Mouse (Mus musculus): ENCODE data around the gene Angel1.

Angel1 gene

DNA sequence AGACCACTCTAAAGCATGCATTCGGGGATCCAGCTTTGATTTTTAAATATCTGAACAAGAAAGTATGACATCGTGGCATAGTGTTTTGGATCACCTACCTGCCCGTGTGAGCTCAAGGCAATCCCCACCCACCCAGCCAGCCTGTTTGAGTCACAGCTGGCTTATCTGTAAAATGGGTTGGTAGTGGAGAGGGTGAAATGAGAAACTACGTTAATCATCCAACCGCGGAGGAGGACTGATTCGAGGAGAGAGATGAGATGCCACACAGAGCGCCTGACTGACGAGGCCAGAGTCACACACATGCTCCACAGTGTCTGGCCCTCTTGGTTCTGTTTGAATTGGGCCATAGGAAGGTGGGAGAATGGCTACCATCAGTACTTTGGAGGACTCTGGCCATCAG, 44.6 kb downstream of the Angel1 start:
- in situ Hi-C loops (cut with MboI; ENCODE audit: unreplicated experiment in 2 of 2): no loop called here

DNA sequence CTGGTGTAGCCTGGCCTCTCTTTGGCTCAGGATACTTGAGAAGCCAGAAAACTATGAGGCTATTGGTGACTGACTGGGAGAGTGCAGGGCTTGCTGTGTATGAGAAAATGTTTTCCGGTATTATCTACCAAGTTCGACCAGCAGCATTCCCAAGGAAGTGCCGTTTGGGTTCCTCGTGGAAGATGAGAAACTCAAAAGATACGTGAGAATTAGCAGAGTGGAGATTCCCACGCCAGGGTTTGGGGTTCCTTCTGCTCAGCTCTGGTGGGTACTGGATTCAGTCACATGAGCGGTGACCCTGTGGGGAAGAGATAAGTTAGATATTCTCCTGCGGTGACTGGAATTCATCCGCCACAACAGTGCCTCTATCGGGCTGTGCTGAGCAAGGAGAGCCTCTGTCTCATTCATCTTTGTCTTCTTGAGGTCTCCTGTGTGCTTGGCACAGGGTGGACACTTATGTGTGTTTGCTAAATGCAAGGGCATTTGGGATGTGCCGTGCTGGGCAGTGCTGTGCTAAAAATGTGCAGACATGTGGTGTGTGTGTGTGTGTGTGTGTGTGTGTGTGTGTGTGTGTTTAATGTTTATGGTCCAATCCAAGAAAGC, 45.6 kb downstream of the Angel1 start:
- in situ Hi-C loops (cut with MboI; ENCODE audit: unreplicated experiment in 2 of 2): no loop called here

DNA sequence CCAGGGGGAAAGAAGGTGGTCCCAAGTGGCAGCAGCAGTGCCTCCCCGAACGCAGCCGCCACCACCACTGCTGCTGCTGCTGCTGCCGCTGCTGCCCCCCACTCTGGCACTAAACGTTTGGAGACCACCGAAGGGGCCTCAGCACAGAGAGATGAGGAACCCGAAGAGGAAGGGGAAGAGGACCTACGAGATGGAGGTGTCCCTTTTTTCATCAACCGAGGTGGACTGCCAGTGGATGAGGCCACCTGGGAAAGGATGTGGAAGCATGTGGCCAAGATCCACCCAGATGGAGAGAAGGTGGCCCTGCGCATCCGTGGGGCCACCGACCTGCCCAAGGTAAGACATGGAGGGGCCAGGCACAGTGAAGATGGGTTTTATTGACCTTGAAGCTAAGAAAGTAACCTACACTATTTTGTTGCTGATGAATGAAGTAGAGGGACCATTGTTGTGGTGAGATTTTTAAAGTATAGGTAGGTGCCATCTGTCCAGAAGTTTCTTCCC, 46.2 kb downstream of the Angel1 start:
- in situ Hi-C loops (cut with MboI; ENCODE audit: unreplicated experiment in 2 of 2): no loop called here

DNA sequence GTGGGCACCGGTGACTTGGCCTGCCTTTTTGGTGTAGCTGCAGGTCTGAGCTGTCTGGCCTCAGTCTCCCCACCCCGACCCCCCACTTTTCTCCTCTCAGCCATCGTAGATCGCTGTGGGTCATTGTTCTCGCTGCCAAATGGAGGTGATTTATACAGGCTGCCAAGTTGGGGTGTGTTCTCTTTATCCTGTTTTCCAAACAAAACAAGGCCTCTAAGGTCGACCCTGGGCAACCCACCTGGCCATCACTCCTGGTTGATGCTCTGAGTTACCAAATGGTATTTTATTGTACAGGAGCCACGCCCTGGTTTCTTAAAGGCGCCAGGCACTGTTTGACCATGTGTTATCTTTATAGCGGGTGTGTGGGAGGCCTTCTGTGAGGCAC, 46.7 kb downstream of the Angel1 start:
- in situ Hi-C loops (cut with MboI; ENCODE audit: unreplicated experiment in 2 of 2): no loop called here

DNA sequence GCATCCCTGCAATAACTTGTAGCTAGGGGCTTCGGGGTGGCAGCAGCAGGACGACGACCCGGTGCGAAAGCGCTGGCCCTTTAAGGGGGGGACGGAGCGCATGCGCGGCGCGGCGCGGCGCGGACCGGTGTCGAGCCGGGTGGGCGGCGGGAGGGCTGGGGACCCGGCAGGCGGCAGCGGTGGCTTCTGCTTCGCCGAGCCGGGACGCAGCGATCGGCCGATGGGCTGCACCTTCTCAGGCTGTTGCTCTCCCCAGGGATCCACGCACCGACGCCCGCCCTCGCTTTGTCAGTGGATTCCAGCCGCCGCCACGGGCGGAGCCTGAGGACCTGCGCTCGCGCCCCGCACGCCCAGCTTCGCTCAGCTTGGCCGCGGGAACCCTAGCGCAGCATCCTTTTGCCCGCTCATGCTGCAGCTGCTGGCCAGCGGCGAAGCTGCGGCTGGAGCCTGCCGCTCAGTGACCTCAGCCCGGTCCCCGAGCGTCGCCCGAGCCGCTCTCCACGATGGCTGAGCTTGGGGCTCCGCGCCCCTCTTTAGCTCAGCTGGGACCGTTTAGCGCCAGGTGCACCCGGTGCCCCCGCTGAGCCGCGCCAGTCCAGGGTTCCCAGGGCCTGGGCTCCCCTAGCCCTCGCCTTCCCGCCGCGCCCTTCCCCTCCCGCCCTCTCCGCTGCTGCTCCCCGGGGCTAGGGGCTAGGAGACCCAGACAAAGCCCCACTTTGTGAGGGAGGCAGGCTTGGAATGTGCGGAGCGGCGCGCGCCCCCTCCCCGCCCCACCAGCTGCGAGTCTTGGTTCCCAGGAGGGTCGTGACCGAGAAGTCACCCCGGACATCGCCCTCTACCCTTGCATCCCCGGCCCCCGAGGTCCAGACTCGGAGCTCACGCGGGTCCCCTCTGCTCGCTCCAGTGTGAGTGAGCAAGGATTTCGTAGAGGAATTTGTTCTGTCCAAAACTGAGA, 47.4 kb downstream of the Angel1 start, which contains the start of gene Vash1:
Gene Vash1 (plus strand): TSS at position 110 of the 955 bp plus-strand sequence.
- in situ Hi-C loops (cut with MboI; ENCODE audit: unreplicated experiment in 2 of 2): no loop called here

DNA sequence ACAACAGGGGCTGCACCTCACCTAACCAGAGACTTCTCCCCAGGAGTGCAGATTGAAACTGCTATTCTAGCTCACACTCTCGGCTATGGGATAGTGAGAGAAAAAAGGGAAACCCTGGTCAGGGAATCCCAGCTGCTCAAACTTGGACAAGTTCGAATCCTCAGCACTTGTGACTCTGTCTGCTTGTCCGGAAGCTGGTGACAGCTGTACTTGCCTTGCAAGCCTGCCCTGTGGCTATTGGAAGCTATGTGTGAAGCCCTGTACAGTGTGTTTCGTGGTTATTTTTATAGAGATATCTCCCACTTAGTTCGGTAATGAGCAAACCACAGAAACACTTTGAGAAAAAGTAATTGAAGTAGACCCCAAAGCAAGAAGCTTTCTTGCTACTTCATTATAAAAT, 53.8 kb downstream of the Angel1 start:
- in situ Hi-C loops (cut with MboI; ENCODE audit: unreplicated experiment in 2 of 2): no loop called here

DNA sequence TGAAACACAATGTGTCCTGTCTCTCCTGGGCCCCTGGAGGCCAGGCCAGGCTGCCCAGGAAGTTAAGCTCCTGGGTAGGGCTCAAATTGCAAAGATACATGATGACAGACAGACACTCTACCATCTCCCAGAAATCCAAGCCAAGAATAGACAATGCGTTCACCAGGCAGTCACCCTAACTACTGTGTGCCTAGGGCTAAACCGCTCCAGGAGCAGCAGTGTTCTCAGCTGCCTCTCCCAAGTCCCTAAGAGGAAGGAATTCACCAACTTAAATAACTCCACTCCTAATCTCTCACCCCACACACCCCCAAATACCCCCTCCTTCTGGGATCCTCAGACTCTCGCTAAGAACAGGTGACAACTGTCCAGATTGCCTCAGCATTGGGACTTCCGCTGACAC, 54.2 kb downstream of the Angel1 start:
- in situ Hi-C loops (cut with MboI; ENCODE audit: unreplicated experiment in 2 of 2): no loop called here

DNA sequence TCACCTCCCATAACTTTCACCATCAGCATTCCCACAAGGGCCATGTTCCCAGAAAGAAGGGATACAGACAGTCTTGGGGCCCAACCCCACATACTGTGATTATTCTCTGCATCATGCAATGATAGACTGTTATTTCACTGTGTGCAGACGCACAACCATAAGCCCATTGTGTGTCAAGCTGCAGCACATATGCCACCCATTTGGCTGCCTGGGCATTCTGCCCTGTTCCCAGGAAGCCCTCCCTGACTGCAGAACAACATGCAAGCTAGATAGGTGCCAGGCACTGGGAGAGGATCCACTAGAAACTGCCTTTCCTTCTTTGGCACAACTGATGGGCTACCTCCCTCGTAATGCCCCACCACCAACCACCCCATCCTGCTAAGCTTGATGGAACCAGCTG, 57.9 kb downstream of the Angel1 start:
- in situ Hi-C loops (cut with MboI; ENCODE audit: unreplicated experiment in 2 of 2): no loop called here

DNA sequence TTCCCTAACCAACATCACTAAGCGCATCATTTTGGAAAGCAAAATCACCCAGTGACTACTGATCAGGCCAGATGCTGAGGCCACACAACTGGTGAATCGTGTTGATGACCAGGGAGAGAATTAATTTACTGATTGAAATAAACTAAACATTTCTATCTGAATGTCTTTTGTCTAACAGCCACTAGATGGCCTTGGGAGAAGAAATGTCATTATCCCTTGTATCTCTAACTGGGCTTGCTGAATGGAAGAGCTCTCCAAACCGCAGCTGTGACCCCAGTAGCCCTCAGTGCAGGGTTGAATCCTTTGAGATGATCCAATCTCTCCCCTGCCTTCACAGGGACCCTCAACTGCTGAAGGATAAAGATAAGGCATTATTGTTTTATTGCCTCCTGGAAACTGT, 60.6 kb downstream of the Angel1 start:
- in situ Hi-C loops (cut with MboI; ENCODE audit: unreplicated experiment in 2 of 2): no loop called here

DNA sequence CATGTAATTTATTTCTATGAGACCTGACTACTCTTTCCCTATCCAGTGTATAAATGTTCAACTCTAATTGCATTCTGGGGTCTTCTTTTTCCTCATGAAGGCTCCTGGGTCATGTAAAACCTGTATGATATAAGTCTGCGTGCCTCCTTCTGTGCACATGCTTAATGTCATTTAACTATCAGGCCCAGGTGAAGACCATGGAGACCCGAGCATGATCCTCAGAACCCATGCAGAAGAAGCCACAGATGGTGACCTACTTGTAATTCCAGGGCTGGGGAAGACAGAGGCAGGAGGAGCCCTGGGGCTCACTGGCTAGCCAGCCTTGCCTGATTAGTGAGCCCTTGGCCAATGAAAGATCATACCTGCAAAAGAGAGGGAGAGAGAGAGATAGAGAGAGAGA, 65.8 kb downstream of the Angel1 start:
- in situ Hi-C loops (cut with MboI; ENCODE audit: unreplicated experiment in 2 of 2): no loop called here

DNA sequence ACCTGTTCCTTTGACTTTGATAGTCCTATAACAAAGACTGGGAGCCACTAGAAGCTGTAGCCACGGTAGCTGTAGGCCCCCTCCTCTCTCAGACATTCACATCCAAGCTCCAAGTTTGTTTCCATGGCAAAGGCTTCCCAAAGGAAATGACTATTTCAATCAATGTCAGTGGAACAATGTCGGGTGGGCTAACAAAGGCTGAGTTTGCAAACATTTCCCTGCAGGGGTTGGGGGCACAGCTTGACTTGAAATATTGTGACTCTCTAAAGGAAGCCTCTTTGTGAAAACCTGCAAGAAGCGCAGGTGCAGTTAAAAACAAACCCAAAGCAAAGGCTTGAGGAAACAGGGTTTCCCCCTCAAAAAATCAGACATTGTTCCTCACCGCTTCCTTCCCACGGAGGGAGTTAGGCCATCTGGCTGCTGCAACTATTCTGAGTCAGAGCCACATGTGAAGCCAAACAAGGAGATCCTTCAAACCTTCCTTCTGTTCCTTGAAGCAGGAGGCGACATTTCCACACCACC, 66.8 kb downstream of the Angel1 start:
- in situ Hi-C loops (cut with MboI; ENCODE audit: unreplicated experiment in 2 of 2): no loop called here

DNA sequence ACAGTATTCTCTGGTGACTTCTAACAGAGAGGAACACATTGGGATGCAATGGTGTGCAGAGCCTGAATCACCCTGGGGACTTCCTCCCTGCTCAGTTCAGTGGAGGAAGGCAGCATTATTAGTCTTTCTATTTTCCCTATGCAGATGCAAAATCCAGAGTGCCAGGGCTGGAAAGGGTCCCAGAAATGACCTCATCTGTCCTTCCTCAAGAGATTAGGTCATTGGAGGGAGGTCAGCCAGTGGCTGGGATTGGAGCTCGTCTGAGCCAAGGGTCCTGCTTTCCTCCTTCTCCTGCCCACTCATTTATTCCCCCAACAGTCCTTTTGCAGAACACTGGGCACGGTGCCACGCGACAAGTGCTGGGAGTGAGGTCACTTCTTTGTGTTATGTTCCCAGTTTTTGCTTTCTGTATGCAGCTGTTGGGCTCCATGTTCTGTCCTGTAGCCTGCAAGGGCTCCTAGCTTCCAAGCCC, 73.7 kb downstream of the Angel1 start:
- in situ Hi-C loops (cut with MboI; ENCODE audit: unreplicated experiment in 2 of 2): no loop called here

DNA sequence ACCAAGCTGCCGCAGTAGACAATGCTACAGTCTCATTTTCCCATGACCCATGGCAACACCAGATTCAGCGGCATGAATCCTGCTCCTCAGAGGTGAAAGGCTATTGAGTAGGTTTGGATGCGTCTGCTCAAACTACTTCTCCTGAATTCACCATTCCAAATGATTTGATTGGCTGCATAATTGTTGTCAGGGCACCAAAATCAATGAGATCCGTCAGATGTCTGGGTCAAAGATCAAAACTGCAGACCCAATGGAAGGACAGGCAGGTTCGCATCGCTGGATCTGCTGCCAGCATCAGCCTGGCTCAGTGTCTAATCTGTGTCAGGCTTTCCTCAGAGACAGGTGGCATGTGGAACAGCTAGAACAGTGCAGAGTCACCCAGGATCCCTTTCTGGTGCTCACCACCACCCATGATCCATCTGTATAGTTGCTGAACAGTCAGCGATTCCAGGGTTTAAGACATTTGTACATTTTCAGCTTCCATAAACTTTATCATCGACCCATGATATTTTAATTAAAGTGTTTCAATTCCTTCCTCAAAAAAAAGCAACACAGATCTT, 74.9 kb downstream of the Angel1 start:
- in situ Hi-C loops (cut with MboI; ENCODE audit: unreplicated experiment in 2 of 2): no loop called here

Data from v-Abl transformed pro-B cells (cell line).